Mouse (Mus musculus) limb, embryonic 15.5 days (tissue): ENCODE measurements around the gene Alkal2. TPM values are rescaled to one million over a fixed set of nuclear protein-coding genes. Genes with fewer than 3 reads are reported as not detected.

Experiments used
- ATAC-seq: fragments of 200-750 bp; cut with Nextera tagmentation; 2 replicates; pipeline ENCODE4 v1.8.0; 2017; ENCODE audit warnings: low read depth, moderate TSS enrichment; ENCODE audit not compliant: insufficient number of reproducible peaks, low FRiP score, low TSS enrichment
- H3K27ac ChIP-seq: fragments of 300-500 bp; sonication (generic); 2 replicates; pipeline ENCODE4 v1.5.1; 2015; ENCODE audit warnings: moderate library complexity, mild to moderate bottlenecking, inconsistent platforms
- H3K27me3 ChIP-seq: fragments of 300-500 bp; sonication (generic); 2 replicates; pipeline ENCODE4 v1.6.1; 2015; ENCODE audit warnings: inconsistent platforms
- H3K36me3 ChIP-seq: fragments of 300-500 bp; sonication (generic); 2 replicates; pipeline ENCODE4 v1.6.1; 2015; ENCODE audit warnings: inconsistent platforms
- H3K4me1 ChIP-seq: fragments of 300-500 bp; sonication (generic); 2 replicates; pipeline ENCODE4 v1.6.1; 2015; ENCODE audit warnings: inconsistent platforms
- H3K4me2 ChIP-seq: fragments of 300-500 bp; sonication (generic); 2 replicates; pipeline ENCODE4 v1.6.1; 2015; ENCODE audit warnings: mild to moderate bottlenecking, inconsistent platforms
- H3K4me3 ChIP-seq: fragments of 300-500 bp; sonication (generic); 2 replicates; pipeline ENCODE4 v1.5.1; 2015; ENCODE audit warnings: mild to moderate bottlenecking, inconsistent platforms
- H3K9ac ChIP-seq: fragments of 300-500 bp; sonication (generic); 2 replicates; pipeline ENCODE4 v1.6.1; 2015; ENCODE audit warnings: inconsistent platforms
- H3K9me3 ChIP-seq: fragments of 300-500 bp; sonication (generic); 2 replicates; pipeline ENCODE4 v1.6.1; 2016; ENCODE audit warnings: inconsistent platforms
- WGBS: fragments of 180-500 bp; shearing (Covaris S2); methylation state at CpG from one replicate; pipeline ENCODE4 v1.1.7; 2015; 5-methylcytosine and 5-hydroxymethylcytosine counted together
- polyA plus RNA-seq: library from polyadenylated mRNA; unstranded; fragments of >200 nt; fragmentation: Nextera tagmentation; extraction: Ambion mirVana; gene quantifications from 2 replicates; pipeline ENCODE4 v1.2.1, GENCODE M21; 2015

Gene Alkal2
- 1.5 and 2.1 TPM in 2 replicates for polyA plus RNA-seq

GRCm38 (mm10) chr12:30883986-30884621 is at the start of gene Alkal2:
Gene Alkal2 (plus strand): TSS chr12:30884322.
- peak within 1 kb of the TSS; percentile 47 for H3K4me3 ChIP-seq
- no peaks in the 10 kb centered on the region for H3K9me3 ChIP-seq
- peak within 1 kb of the TSS; percentile 97 for H3K4me2 ChIP-seq
- peaks cover 57% of the 10 kb centered on the region for H3K27me3 ChIP-seq
- ATAC-seq: no peak
- peak within 1 kb of the TSS; percentile 35; the same call in 1 of the 2 replicates for H3K9ac ChIP-seq
- peaks cover 14% of the 10 kb centered on the region for H3K4me1 ChIP-seq
- no peak within 1 kb of the TSS for H3K27ac ChIP-seq
- H3K36me3 ChIP-seq: no peaks in the 10 kb centered on the region
- under 1% methylated on average over 48 of the region's 58 CpGs for WGBS

GRCm38 (mm10) chr12:30848521-30848920 is 35.6 kb upstream of the Alkal2 start:
- Histone ChIP-seq H3K27me3 (no peaks in the 10 kb centered on the region), H3K27ac (no peak overlapping the region), H3K36me3 (no peaks in the 10 kb centered on the region), H3K4me3 (no peak overlapping the region), H3K9me3 (no peaks in the 10 kb centered on the region), H3K4me2 (no peak overlapping the region), H3K9ac (no peak overlapping the region), H3K4me1 (no peaks in the 10 kb centered on the region)
- 24% methylated on average over 1 of the region's 1 CpGs for WGBS
- ATAC-seq: no peak

GRCm38 (mm10) chr12:30850902-30851301 is 33.2 kb upstream of the Alkal2 start:
- H3K27ac ChIP-seq: no peak overlapping the region
- WGBS: 56% methylated on average over 2 of the region's 2 CpGs
- no peak overlapping the region for H3K4me3 ChIP-seq
- H3K27me3 ChIP-seq: no peaks in the 10 kb centered on the region
- H3K36me3 ChIP-seq: no peaks in the 10 kb centered on the region
- no peaks in the 10 kb centered on the region for H3K9me3 ChIP-seq
- no peak overlapping the region for H3K9ac ChIP-seq
- H3K4me2 ChIP-seq: no peak overlapping the region
- no peak for ATAC-seq
- H3K4me1 ChIP-seq: no peaks in the 10 kb centered on the region

DNA sequence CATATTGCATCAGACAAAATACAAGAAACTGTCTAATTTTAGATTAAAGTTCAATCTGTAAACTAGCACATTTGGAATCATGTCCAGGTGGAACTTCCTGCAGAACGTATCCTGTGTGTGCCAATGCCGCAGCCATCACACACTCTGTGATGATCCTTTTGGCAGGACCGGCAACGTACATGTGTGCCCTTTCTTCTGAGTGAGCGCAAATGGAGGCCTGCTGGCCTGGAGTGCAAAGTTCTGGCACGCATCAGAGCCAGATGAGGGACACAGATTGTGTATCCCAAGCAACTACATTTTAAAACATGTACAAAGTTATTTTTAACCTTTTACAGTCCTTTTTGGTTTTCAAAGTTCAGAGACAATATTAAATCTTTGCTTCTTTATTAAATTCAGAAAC is 32.3 kb upstream of the Alkal2 start:
- no peak for ATAC-seq
- Histone ChIP-seq H3K36me3 (no peaks in the 10 kb centered on the region), H3K9ac (no peak overlapping the region), H3K4me2 (no peak overlapping the region), H3K9me3 (no peaks in the 10 kb centered on the region), H3K27ac (no peak overlapping the region), H3K27me3 (no peaks in the 10 kb centered on the region), H3K4me1 (no peaks in the 10 kb centered on the region), H3K4me3 (no peak overlapping the region)
- 81% methylated on average over 6 of the region's 6 CpGs for WGBS

GRCm38 (mm10) chr12:30855442-30856159 is 28.5 kb upstream of the Alkal2 start:
- H3K9me3 ChIP-seq: no peaks in the 10 kb centered on the region
- no peak for ATAC-seq
- no peak overlapping the region for H3K27ac ChIP-seq
- H3K4me3 ChIP-seq: no peak overlapping the region
- H3K4me2 ChIP-seq: no peak overlapping the region
- H3K36me3 ChIP-seq: no peaks in the 10 kb centered on the region
- H3K4me1 ChIP-seq: no peaks in the 10 kb centered on the region
- WGBS: 66% methylated on average over 6 of the region's 6 CpGs
- no peak overlapping the region for H3K9ac ChIP-seq
- no peaks in the 10 kb centered on the region for H3K27me3 ChIP-seq

- H3K27ac ChIP-seq: no peak overlapping the region
- no peaks in the 10 kb centered on the region for H3K27me3 ChIP-seq
- 88% methylated on average over 5 of the region's 5 CpGs for WGBS
- no peaks in the 10 kb centered on the region for H3K4me1 ChIP-seq
- ATAC-seq: no peak
- no peak overlapping the region for H3K4me3 ChIP-seq
- no peak overlapping the region for H3K9ac ChIP-seq
- H3K4me2 ChIP-seq: no peak overlapping the region
- H3K36me3 ChIP-seq: no peaks in the 10 kb centered on the region
- H3K9me3 ChIP-seq: no peaks in the 10 kb centered on the region
These were observed 27.9 kb upstream of the Alkal2 start for GRCm38 (mm10) chr12:30856172-30856571.

GRCm38 (mm10) chr12:30864347-30864746 is 19.8 kb upstream of the Alkal2 start:
- H3K4me3 ChIP-seq: no peak overlapping the region
- 63% methylated on average over 2 of the region's 2 CpGs for WGBS
- no peak for ATAC-seq
- H3K27ac ChIP-seq: no peak overlapping the region
- no peaks in the 10 kb centered on the region for H3K36me3 ChIP-seq
- no peaks in the 10 kb centered on the region for H3K27me3 ChIP-seq
- no peak overlapping the region for H3K4me2 ChIP-seq
- H3K9me3 ChIP-seq: no peaks in the 10 kb centered on the region
- no peak overlapping the region for H3K9ac ChIP-seq
- H3K4me1 ChIP-seq: no peaks in the 10 kb centered on the region

- Histone ChIP-seq H3K9me3 (no peaks in the 10 kb centered on the region), H3K27me3 (no peaks in the 10 kb centered on the region), H3K4me1 (no peaks in the 10 kb centered on the region), H3K9ac (no peak overlapping the region), H3K27ac (no peak overlapping the region), H3K4me3 (no peak overlapping the region), H3K36me3 (no peaks in the 10 kb centered on the region), H3K4me2 (no peak overlapping the region)
- no peak for ATAC-seq
- 55% methylated on average over 4 of the region's 4 CpGs for WGBS
These were observed 18.3 kb upstream of the Alkal2 start for GRCm38 (mm10) chr12:30865781-30866180.

DNA sequence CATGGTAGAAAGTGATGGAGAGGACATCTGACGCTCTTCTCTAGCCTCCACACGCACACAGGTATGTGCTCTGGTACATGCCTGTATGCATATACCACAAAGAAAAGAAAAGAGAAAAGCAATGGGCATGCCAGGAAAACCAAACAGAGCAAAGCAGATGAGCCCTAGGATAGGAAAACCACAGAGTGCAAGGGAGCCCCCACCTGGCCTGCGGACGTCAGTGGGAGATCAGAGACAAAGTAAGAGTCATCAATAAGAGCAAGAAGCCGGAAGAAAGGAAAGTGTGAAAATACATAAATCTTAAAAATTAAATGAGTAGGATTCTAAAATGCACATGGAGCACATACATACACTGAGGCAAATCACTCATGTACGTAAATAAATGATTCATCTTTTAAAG is 4.7 kb upstream of the Alkal2 start:
- WGBS: 69% methylated on average over 6 of the region's 6 CpGs

DNA sequence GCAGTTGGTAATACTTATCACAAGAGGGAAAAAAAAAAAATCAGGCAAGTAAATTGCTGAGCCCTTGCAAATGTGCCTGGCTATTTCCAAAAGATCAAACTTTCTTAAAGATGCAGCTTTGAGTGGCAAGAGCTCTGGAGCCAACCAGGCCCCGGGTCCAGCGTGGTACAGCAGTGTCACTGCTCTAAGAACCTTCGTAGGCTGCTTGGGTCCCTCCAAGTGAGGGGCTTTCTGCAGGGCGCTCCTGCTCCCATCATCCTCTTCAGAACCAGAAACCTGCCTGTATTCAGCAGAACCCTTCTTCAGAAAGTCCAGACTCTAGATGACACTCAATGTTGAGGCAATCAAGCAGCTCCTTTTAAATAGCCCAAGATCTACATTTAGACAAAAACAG is 533 bp upstream of the Alkal2 start:
- H3K27me3 ChIP-seq: peaks cover 58% of the 10 kb centered on the region
- H3K4me2 ChIP-seq: peak overlapping the region; percentile 97
- H3K36me3 ChIP-seq: no peaks in the 10 kb centered on the region
- H3K27ac ChIP-seq: no peak overlapping the region
- H3K9me3 ChIP-seq: no peaks in the 10 kb centered on the region
- peak overlapping the region; percentile 47 for H3K4me3 ChIP-seq
- peaks cover 14% of the 10 kb centered on the region for H3K4me1 ChIP-seq
- 17% methylated on average over 4 of the region's 4 CpGs for WGBS
- no peak for ATAC-seq
- H3K9ac ChIP-seq: no peak overlapping the region

More for the DNA sequence above, 4.7 kb upstream of the Alkal2 start:
- Histone ChIP-seq H3K9me3 (no peaks in the 10 kb centered on the region), H3K4me3 (no peak overlapping the region), H3K9ac (no peak overlapping the region), H3K36me3 (no peaks in the 10 kb centered on the region), H3K27me3 (peaks cover 31% of the 10 kb centered on the region), H3K4me1 (peaks cover 10% of the 10 kb centered on the region), H3K4me2 (no peak overlapping the region), H3K27ac (no peak overlapping the region)
- no peak for ATAC-seq

- Histone ChIP-seq H3K4me2 (peak overlapping the region; percentile 97), H3K4me1 (peaks cover 14% of the 10 kb centered on the region), H3K27me3 (peaks cover 53% of the 10 kb centered on the region), H3K27ac (no peak overlapping the region), H3K36me3 (no peaks in the 10 kb centered on the region), H3K4me3 (peak overlapping the region; percentile 47), H3K9ac (peak overlapping the region; percentile 35; the same call in 1 of the 2 replicates), H3K9me3 (no peaks in the 10 kb centered on the region)
- ATAC-seq: peak; percentile 14; the same call in 1 of the 2 replicates
- WGBS: 9% methylated on average over 39 of the region's 39 CpGs
These were observed 604 bp downstream of the Alkal2 start for GRCm38 (mm10) chr12:30884622-30885230.

GRCm38 (mm10) chr12:30885891-30886290 is 1.8 kb downstream of the Alkal2 start:
- WGBS: 81% methylated on average over 6 of the region's 6 CpGs
- no peak for ATAC-seq
- Histone ChIP-seq H3K4me3 (no peak overlapping the region), H3K27me3 (peaks cover 51% of the 10 kb centered on the region), H3K36me3 (no peaks in the 10 kb centered on the region), H3K4me1 (peaks cover 14% of the 10 kb centered on the region), H3K9ac (no peak overlapping the region), H3K9me3 (no peaks in the 10 kb centered on the region), H3K27ac (no peak overlapping the region), H3K4me2 (no peak overlapping the region)
